Mouse (Mus musculus) embryonic fibroblast, embryonic 13.5 days (primary cell): ENCODE data around the gene Zswim8.

Experiments
- CTCF ChIP-seq: IDR thresholded peaks from 2 replicates; pipeline ENCODE4 v1.5.1; 2011; ENCODE audit warnings: mild to moderate bottlenecking, control low read depth, low read length, moderate library complexity, borderline replicate concordance; ENCODE audit not compliant: insufficient read depth
- POLR2A ChIP-seq: IDR thresholded peaks from 2 replicates; pipeline ENCODE4 v1.6.1; 2011; ENCODE audit warnings: low read depth, mild to moderate bottlenecking, control low read depth, low read length, moderate library complexity

- TF ChIP-seq POLR2A (no peak), CTCF (no peak)
Observed at GRCm38 (mm10) chr14:20718443-20718842, 11.1 kb downstream of the Zswim8 start.
